Mouse (Mus musculus) E14TG2a.4 (cell line): ENCODE data around the gene Arpc4.

ENCODE experiments used
- CTCF ChIP-seq: conservative IDR thresholded peaks from 2 replicates; pipeline ENCODE4 v1.5.1; 2014; ENCODE audit warnings: low read length
- POU5F1 ChIP-seq: IDR thresholded peaks from 2 replicates; pipeline ENCODE4 v1.6.1; 2014; ENCODE audit warnings: low read length, borderline replicate concordance

DNA sequence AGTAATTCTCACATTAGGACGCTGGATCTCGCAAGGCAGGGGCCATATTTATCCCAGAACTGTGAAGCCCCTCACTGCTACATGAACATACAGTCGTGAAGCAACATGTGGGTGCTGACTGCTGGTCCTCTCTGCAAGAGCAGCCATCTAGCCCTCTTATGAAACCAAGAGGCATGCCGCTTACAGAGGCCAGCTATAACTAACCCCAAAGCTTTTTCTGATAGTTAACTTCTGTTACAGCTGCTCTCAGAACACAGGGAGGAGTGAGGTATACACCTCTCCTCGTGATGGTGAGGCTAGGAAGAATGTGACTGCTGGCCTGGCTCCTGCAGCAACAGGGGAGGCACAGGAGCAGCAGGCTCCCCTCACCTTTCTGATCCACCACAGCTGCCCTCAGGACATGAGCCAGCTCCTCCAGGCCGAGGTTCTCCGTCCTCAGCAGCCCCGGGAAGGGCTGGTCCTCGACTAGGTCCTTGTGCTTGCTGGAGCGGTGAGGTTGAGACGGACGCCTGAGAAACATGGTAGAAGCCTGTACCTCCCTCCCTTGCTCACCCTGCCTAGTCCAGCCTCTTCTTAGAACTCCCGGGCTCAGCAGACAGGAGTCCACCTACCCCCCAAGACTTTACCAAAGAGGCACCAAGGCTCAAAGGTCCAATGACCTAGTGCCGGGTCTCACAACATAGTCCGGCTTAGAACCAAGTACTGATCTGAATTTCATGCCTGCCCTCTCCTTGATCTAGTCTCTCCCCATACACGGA, 40.7 kb downstream of the Arpc4 start:
- TF ChIP-seq CTCF, result no peak
- TF ChIP-seq POU5F1, result no peak
